Mouse (Mus musculus) ovary, postnatal 14 days (tissue): ENCODE results near the gene Vmn2r83.

Source experiments
- DNase-seq: peaks from one replicate; pipeline ENCODE4 v3.0.0; 2022; ENCODE audit warnings: low spot score

Vmn2r83 gene

DNA sequence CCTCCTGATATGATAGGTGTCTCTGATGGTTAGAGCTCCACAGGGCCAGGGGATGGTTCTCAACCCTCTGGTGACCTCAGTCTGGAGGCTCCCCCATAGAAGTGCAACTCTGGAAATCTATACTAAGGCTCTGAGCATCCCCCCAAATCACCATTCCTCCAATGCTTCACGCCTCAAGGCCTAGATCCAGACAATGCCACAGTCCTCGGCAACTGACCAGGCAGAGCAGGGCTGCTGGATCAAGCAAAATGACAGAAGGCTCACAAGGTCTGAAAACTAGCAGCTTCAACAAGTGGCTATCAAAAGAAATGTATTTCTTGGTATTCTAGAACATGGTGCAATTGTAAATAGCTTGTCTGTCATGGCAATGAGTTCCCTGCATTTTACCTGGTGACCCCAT is 69.2 kb downstream of the Vmn2r83 start:
- no peak for DNase-seq

- no peak for DNase-seq
Measured at GRCm38 (mm10) chr10:79538323-79538722, 69.8 kb downstream of the Vmn2r83 start.

GRCm38 (mm10) chr10:79538873-79539272 is 70.3 kb downstream of the Vmn2r83 start:
- DNase-seq = no peak

DNA sequence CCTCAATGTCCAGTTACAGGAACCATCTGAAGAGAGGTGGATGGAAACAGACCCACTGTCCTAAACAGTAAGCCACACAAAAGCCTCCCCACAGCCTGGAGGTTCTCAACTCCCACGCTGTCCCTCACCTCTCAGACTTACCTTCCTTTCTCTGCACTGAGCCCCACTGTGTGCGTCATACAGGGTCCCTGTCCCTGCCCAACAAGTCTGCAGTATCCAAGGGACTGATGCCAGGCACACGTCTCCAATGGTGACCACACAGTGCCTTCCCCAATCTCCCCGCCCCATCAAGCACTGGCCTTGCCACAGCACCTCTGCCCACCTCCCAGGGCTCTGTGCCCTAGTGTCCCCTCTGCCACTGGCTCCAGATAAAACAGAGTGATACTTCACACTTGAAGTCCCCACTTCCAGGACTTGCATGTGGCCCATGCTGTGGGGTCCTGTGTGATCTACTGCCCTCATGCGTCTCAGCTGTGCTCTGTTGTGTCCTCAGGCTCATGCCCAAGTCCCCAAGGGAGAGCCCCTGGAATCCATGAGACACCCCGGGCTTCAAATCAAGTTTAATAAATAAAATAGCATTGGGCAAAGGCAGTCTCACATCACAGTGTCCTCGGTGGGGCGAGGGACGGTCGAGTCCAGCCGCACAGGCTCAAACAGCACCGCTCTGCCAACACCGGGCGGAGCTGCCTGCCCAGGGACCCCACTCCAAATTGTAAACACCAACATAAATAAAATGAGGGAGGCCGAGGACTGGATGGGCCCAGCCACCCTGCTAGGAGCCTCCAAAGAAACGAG is 71.4 kb downstream of the Vmn2r83 start:
- no peak for DNase-seq

- no peak for DNase-seq
Measured at GRCm38 (mm10) chr10:79540746-79541145, 72.2 kb downstream of the Vmn2r83 start.

DNA sequence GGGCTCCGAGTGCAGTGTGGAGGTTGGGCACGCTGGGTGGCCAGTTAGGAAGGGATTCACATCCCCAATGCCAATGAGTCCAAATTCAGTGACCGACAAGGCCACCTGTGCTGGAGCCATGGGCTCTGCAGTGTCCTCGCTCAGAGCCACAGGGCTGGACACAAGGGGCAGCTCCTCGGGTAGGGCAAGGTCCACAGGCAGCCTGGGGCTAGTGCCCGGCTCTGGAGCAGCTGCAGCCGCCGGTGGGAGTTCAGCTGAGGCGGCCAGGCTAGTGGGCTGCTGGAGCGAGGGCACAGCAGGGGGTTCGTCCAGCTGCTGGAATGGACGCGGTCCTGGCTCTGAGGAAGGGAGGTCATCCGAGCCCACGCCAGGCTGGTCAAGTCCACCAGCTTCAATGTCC is 73.0 kb downstream of the Vmn2r83 start:
- no peak for DNase-seq

DNA sequence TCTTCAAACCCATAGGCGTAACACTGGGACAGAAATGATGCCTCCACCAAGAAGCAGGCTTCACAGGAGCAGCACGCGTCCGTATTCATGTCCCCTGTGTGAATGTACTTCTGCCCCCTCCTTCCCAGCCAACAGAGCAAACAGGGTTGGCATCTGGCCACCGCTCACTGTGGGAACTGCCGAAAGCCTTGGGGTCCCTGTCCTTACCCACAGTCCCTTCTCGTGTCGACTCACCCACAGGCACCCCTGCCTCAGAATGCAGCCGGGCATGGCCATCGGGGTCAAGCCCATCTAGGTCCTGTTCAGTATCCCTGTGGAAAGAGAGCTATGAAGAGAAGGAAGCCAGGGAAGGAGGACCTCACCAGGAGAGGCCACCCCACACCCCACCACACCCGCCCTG is 73.6 kb downstream of the Vmn2r83 start:
- no peak for DNase-seq
